Mouse (Mus musculus) midbrain, embryonic 10.5 days (tissue): ENCODE data around the gene Usp33. TPM values are rescaled to one million over a fixed set of nuclear protein-coding genes. Genes with fewer than 3 reads are reported as not detected.

ENCODE experiments used
- DNase-seq: peaks from one replicate; pipeline ENCODE4 v3.0.0-alpha.2; 2017; ENCODE audit warnings: low spot score
- H3K27ac ChIP-seq: fragments of 300-500 bp; sonication (generic); replicated peaks from 2 replicates; pipeline ENCODE4 v1.5.1; 2016; ENCODE audit warnings: mild to moderate bottlenecking
- H3K27me3 ChIP-seq: fragments of 300-500 bp; sonication (generic); 2 replicates; pipeline ENCODE4 v1.6.1; 2016; ENCODE audit warnings: low read depth, mild to moderate bottlenecking; ENCODE audit not compliant: poor library complexity, severe bottlenecking
- H3K36me3 ChIP-seq: fragments of 300-500 bp; sonication (generic); 2 replicates; pipeline ENCODE4 v1.6.1; 2016; ENCODE audit warnings: mild to moderate bottlenecking, moderate library complexity
- H3K4me1 ChIP-seq: fragments of 300-500 bp; sonication (generic); 2 replicates; pipeline ENCODE4 v1.6.1; 2016
- H3K4me3 ChIP-seq: fragments of 300-500 bp; sonication (generic); 2 replicates; pipeline ENCODE4 v1.5.1; 2016; ENCODE audit warnings: mild to moderate bottlenecking, moderate library complexity
- H3K9me3 ChIP-seq: fragments of 300-500 bp; sonication (generic); replicated peaks from 2 replicates; pipeline ENCODE4 v1.6.1; 2016; ENCODE audit warnings: mild to moderate bottlenecking
- WGBS: fragments of 180-500 bp; shearing (Covaris S2); methylation state at CpG from one replicate; pipeline ENCODE4 v1.1.7; 2016; 5-methylcytosine and 5-hydroxymethylcytosine counted together
- polyA plus RNA-seq: library from polyadenylated mRNA; unstranded; fragments of >200 nt; fragmentation: Nextera tagmentation; extraction: Ambion mirVana; gene quantifications from 2 replicates; pipeline ENCODE4 v1.2.1, GENCODE M21; 2016

Gene Usp33
- polyA plus RNA-seq, 1 experiment from 2014 or later, result 47.2 TPM

DNA sequence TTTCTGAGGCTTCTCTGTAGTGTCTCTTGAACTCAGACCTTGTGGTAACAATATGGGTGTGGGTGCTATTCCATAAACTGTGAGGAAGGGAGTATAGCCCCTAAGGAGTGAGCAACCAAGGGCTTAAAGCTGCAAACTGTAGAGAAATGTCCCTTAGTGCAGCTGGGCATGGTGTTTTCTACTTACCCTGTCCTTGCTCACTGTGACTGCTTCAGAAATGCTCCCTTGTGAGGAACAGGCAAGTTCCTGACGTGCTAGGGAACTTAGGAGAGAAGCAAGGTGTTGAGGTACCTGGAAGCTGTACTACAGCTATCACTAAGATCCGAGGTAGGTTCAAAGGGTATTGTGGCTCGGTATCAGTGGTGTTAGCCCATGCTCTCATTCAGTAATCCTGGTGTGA is 4.2 kb downstream of the Usp33 start:
- H3K4me3 ChIP-seq, result no peak overlapping the region
- H3K27ac ChIP-seq, result no peak overlapping the region
- WGBS, result 86% methylated on average over 3 of the region's 3 CpGs
- H3K9me3 ChIP-seq, result no peaks in the 10 kb centered on the region
- H3K36me3 ChIP-seq, result peaks cover 9% of the 10 kb centered on the region; the same call in 1 of the 2 replicates
- no peak for DNase-seq
- peaks cover 45% of the 10 kb centered on the region for H3K4me1 ChIP-seq
- H3K27me3 ChIP-seq, result no peaks in the 10 kb centered on the region

DNA sequence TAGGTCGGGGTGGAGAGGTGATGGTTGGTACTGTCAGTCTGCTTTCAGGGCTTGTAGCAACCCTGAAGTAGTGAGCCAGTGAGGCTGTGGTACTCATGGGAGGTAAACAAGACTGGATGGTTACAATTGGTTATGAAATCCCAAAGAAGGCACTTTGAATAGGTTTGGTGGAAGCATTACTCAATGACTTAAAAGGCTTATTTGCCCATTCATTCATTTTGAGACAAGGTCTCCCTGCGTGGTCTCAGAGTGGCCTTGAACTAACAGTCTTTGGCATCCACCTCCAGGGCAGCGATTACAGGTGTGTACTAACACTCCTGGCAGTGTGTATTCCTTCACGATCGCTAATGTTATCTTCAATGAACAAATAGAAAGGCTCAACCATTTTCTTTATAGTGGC is 4.7 kb downstream of the Usp33 start:
- Histone ChIP-seq H3K4me3 (no peak overlapping the region), H3K27ac (no peak overlapping the region), H3K9me3 (no peaks in the 10 kb centered on the region), H3K4me1 (peaks cover 48% of the 10 kb centered on the region), H3K36me3 (peaks cover 9% of the 10 kb centered on the region; the same call in 1 of the 2 replicates), H3K27me3 (no peaks in the 10 kb centered on the region)
- WGBS, result 89% methylated on average over 5 of the region's 5 CpGs
- no peak for DNase-seq

DNA sequence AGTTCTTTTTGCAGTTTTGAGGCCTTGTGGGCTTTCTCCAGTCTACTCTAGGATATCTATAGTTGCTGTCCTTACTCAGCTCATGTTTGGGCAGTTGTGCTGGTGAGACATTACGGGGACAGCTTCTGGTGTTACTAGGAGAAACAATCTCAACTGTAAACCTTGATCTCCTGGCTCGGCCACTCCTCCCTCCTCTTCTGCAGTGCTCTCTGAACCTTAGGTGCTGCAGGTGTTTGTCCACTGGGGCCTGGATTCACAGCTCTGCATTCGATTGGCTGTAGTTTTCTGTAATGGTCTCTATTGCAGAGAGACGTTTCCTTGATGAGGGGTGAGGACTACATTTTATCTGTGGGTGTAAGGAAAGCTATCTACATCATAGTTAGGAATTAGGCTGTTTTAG is 6.0 kb downstream of the Usp33 start:
- H3K27me3 ChIP-seq, result no peaks in the 10 kb centered on the region
- peaks cover 11% of the 10 kb centered on the region; the same call in 1 of the 2 replicates for H3K36me3 ChIP-seq
- no peak for DNase-seq
- no peaks in the 10 kb centered on the region for H3K9me3 ChIP-seq
- H3K4me3 ChIP-seq, result no peak overlapping the region
- peaks cover 45% of the 10 kb centered on the region for H3K4me1 ChIP-seq
- 90% methylated on average over 4 of the region's 4 CpGs for WGBS
- H3K27ac ChIP-seq, result no peak overlapping the region

- DNase-seq, result no peak
- WGBS, result 85% methylated on average over 10 of the region's 10 CpGs
- peaks cover 15% of the 10 kb centered on the region; the same call in 1 of the 2 replicates for H3K36me3 ChIP-seq
- no peak overlapping the region for H3K27ac ChIP-seq
- no peak overlapping the region for H3K4me3 ChIP-seq
- no peaks in the 10 kb centered on the region for H3K27me3 ChIP-seq
- peaks cover 40% of the 10 kb centered on the region for H3K4me1 ChIP-seq
- H3K9me3 ChIP-seq, result no peaks in the 10 kb centered on the region
These were observed 7.3 kb downstream of the Usp33 start for GRCm38 (mm10) chr3:152353434-152354177.

DNA sequence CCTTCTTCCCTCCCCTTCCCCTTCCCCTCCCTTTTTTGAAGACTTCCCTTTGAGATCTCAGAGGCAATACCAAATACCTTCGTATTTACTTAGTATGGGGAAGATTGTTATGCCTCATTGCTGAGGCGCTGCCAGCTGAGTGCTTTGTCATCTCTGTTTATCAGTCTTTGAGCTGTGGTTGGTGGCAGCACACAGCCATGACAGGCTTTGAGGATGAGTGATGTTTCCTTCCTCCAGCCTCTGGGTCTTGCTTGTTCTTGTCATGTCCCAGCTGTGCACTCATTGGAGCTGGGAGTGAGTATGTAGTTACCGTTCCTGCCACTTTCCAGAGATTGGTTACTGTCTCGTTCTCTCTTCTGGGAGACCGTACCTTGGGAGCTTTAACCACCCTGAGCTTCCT is 9.1 kb downstream of the Usp33 start:
- Histone ChIP-seq H3K27ac (no peak overlapping the region), H3K27me3 (no peaks in the 10 kb centered on the region), H3K4me3 (no peak overlapping the region), H3K4me1 (peaks cover 32% of the 10 kb centered on the region), H3K36me3 (peaks cover 22% of the 10 kb centered on the region), H3K9me3 (no peaks in the 10 kb centered on the region)
- DNase-seq, result no peak
- 71% methylated on average over 5 of the region's 5 CpGs for WGBS

- no peak overlapping the region for H3K27ac ChIP-seq
- peaks cover 19% of the 10 kb centered on the region for H3K4me1 ChIP-seq
- no peaks in the 10 kb centered on the region for H3K27me3 ChIP-seq
- 78% methylated on average over 9 of the region's 9 CpGs for WGBS
- H3K4me3 ChIP-seq, result no peak overlapping the region
- no peaks in the 10 kb centered on the region for H3K9me3 ChIP-seq
- H3K36me3 ChIP-seq, result peaks cover 36% of the 10 kb centered on the region
- no peak for DNase-seq
These were observed 10.5 kb downstream of the Usp33 start for GRCm38 (mm10) chr3:152356751-152357150.

GRCm38 (mm10) chr3:152359151-152359550 is 12.9 kb downstream of the Usp33 start:
- no peak overlapping the region for H3K4me3 ChIP-seq
- 86% methylated on average over 7 of the region's 7 CpGs for WGBS
- H3K4me1 ChIP-seq, result peaks cover 9% of the 10 kb centered on the region
- DNase-seq, result no peak
- H3K27ac ChIP-seq, result no peak overlapping the region
- H3K36me3 ChIP-seq, result peaks cover 60% of the 10 kb centered on the region
- no peaks in the 10 kb centered on the region for H3K9me3 ChIP-seq
- H3K27me3 ChIP-seq, result no peaks in the 10 kb centered on the region

DNA sequence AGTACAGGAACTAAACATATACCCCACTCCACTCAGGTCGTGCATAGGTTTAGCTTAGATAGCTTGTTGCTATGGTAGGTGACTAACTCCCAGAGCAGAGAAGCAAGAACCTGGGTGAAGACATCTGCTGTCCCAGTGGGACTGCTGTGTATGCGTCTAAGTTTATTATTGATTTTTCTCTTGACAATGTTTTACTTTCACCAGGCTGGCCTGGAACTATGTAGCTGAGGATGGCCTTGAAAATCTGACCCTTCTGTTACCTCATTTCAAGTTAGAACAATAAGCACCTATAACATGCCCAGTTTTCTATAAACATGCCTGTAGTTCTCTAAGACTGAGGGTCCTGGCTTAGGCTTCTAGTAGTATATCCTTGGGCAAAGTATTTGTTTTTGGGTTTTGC is 17.9 kb downstream of the Usp33 start:
- Histone ChIP-seq H3K4me3 (no peak overlapping the region), H3K36me3 (peaks cover 97% of the 10 kb centered on the region), H3K4me1 (no peaks in the 10 kb centered on the region), H3K27ac (no peak overlapping the region), H3K9me3 (no peaks in the 10 kb centered on the region), H3K27me3 (no peaks in the 10 kb centered on the region)
- WGBS, result 87% methylated on average over 2 of the region's 2 CpGs
- DNase-seq, result no peak

- peaks cover 92% of the 10 kb centered on the region for H3K36me3 ChIP-seq
- no peaks in the 10 kb centered on the region for H3K27me3 ChIP-seq
- DNase-seq, result no peak
- H3K4me3 ChIP-seq, result no peak overlapping the region
- no peak overlapping the region for H3K27ac ChIP-seq
- no peaks in the 10 kb centered on the region for H3K9me3 ChIP-seq
- H3K4me1 ChIP-seq, result no peaks in the 10 kb centered on the region
- WGBS, result 92% methylated on average over 4 of the region's 4 CpGs
These were observed 29.8 kb downstream of the Usp33 start for GRCm38 (mm10) chr3:152376063-152376462.

GRCm38 (mm10) chr3:152384106-152384505 is 37.8 kb downstream of the Usp33 start:
- WGBS, result 79% methylated on average over 11 of the region's 11 CpGs
- Histone ChIP-seq H3K36me3 (peaks cover 83% of the 10 kb centered on the region), H3K27me3 (no peaks in the 10 kb centered on the region)

GRCm38 (mm10) chr3:152395350-152396277 is 49.3 kb downstream of the Usp33 start, which contains the start of gene Zzz3:
Zzz3 (plus strand) TSS chr3:152395473.
- peaks cover 40% of the 10 kb centered on the region for H3K36me3 ChIP-seq
- H3K4me1 ChIP-seq, result peaks cover 29% of the 10 kb centered on the region
- DNase-seq, result peak; percentile 92
- peak within 1 kb of the TSS; percentile 84 for H3K4me3 ChIP-seq
- no peaks in the 10 kb centered on the region for H3K27me3 ChIP-seq
- no peaks in the 10 kb centered on the region for H3K9me3 ChIP-seq
- peak within 1 kb of the TSS; percentile 99 for H3K27ac ChIP-seq
- 2% methylated on average over 106 of the region's 108 CpGs for WGBS

More at GRCm38 (mm10) chr3:152384106-152384505, 37.8 kb downstream of the Usp33 start:
- Histone ChIP-seq H3K27ac (no peak overlapping the region), H3K4me1 (no peaks in the 10 kb centered on the region), H3K4me3 (no peak overlapping the region), H3K9me3 (no peaks in the 10 kb centered on the region)
- DNase-seq, result no peak

- WGBS, result under 1% methylated on average over 88 of the region's 102 CpGs
These were observed 50.2 kb downstream of the Usp33 start for GRCm38 (mm10) chr3:152396278-152396987.

More at GRCm38 (mm10) chr3:152396278-152396987, 50.2 kb downstream of the Usp33 start:
- Histone ChIP-seq H3K9me3 (no peaks in the 10 kb centered on the region), H3K27ac (peak overlapping the region; percentile 99), H3K36me3 (peaks cover 31% of the 10 kb centered on the region), H3K27me3 (no peaks in the 10 kb centered on the region), H3K4me1 (peaks cover 29% of the 10 kb centered on the region), H3K4me3 (peak overlapping the region; percentile 84)
- peak; percentile 97 for DNase-seq
